Mouse (Mus musculus) 3T3-L1 (cell line): ENCODE measurements around the gene Carmil1.

Experiments used
- DNase-seq: peaks from one replicate; pipeline ENCODE4 v3.0.0-alpha.2; 2015; ENCODE audit warnings: low read depth, low spot score

The Carmil1 gene

GRCm38 (mm10) chr13:24048611-24049010 lies 232.0 kb downstream of the Carmil1 start:
- DNase-seq, result no peak

- DNase-seq, result no peak
These were observed 235.3 kb downstream of the Carmil1 start for GRCm38 (mm10) chr13:24045271-24045670.

DNA sequence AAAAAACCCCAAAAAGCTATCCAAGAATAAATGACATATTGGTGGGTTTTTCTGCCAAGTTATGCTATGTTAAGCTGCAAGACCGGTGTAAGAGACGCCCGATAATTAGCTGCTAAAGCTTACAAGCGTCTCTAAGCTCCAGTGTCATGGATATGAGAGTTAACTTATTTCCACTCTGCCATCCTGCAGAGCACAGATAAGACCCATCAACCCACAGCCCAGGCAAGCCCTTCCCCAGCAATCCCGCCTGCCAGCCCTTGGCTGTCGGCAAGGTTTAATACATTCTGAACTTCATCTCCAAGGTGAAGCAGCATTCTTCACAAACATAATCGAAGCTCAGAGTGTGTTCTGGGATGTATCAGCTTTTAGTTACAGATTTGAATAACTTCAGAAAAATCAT lies 240.4 kb downstream of the Carmil1 start:
- DNase-seq, result no peak

DNA sequence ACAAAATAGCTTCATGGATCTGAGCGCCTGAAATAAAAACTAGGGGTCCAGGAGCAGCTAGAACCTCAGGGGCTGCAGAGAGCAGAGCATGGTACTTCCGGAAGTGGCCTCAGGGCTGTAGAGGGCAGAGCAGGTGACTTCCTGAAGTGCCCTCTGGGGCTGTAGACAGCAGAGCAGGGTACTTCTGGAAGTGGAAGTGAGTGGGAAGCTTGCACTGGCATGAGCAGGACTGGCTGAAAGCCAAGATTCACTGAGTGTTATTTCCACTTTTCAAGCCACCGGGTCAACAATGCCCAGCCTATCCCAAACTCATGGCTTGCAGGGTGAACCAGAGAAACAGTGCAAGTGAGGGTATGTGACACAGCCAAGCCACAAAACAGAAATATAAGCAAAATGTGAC lies 243.1 kb downstream of the Carmil1 start:
- DNase-seq, result no peak

DNA sequence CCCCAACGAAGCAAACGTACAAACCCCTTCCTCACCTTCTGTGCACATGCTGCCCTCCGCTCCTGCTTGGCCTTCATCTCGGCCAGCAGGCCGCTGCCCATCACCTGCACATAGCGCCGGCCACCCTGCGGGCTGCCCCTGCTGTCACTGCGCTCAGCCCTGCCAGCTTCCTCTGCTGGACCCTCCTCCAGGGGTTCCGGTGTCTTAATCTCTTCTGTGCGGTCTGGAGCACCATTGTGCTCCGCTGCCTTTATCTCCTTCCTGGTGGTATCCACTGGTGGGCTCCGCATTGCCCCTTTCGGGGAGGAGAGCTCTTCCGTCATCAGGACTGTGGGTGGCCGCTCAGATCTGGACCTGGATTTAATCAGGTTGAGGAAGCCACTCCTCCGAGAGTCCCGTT lies 244.4 kb downstream of the Carmil1 start:
- no peak for DNase-seq

GRCm38 (mm10) chr13:24027191-24028170 lies 253.1 kb downstream of the Carmil1 start:
- peak; percentile 49 for DNase-seq

GRCm38 (mm10) chr13:24018515-24018914 lies 262.1 kb downstream of the Carmil1 start:
- DNase-seq, result peak; percentile 84

DNA sequence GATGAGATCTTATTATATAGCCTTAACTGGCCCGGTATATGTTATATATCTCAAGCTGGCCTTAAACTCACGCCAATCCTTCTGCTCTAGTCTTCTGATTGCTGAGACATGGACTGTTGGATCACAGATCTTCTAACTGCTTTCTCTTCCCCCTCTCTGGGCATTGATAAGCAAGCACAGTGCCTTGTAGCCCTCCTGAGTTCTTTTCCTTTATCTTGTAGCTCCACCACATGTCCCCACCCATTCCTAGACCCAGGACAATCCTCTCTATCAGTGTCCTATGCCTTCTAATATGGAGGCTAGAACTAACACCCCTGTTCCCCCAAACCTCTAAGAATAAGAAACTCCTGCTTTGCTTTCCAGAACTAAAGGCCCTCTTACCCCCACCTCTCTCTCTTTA lies 275.1 kb downstream of the Carmil1 start:
- DNase-seq, result no peak

DNA sequence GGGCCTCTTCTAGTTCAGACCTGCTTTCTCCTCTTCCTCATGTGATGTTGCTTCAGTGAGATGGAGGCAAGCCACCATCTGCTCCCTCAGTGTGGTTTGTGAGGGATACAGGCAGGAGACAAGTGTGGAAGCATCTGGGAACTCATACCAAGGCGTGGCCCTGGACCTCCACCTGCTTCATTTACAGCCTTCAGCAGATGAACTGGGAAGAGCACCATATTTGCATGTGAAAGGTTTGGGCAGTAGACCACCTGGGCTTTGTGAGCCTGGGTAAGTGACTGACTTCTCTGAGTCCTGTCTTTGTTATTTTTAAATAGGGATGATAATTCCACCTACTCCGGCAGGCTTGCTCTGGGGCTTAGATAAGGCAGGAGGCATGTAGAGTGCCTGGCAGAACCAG lies 278.8 kb downstream of the Carmil1 start:
- DNase-seq, result no peak

GRCm38 (mm10) chr13:24001081-24001480 lies 279.5 kb downstream of the Carmil1 start:
- no peak for DNase-seq

GRCm38 (mm10) chr13:23998826-23999225 lies 281.8 kb downstream of the Carmil1 start:
- DNase-seq, result no peak

DNA sequence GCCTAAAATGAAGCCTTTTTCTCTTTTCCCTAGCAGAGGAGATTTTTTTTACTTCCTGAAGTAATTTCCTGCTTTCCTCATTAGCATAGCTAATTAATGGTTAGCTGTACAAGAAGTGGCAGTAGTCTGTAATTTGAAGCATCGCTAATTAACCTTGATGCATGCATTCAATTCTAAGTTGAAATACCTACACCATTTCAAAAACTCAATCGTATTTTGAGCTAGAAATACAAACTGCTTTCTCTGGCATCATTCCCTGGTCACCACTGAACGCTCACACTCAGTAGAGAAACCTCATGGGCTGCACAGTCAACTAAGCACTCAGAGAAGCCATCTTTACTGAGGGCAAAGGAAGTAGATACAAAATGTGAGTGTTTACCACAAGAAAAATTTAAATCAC lies 285.8 kb downstream of the Carmil1 start:
- no peak for DNase-seq

- DNase-seq, result no peak
These were observed 286.6 kb downstream of the Carmil1 start for GRCm38 (mm10) chr13:23994024-23994423.

DNA sequence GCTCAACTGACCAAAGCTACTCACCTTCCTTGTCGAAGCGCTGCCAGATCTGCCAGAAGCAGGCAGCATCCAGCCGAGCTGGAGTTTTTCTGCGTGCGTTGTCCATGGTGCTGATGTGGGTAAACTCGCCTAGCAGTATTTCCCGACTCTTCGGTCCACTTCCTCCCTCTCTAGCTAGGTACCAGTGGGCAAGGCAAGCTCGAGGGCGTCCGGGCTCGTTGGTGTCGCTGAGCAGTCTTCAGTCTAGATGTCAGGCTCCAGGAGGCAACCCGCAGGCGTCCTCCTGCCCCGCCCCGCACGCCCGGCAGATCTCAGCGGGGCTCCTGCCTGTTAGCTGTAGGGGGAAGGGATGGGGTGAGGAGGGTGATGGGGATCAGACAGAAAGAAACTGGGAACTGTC lies 289.7 kb downstream of the Carmil1 start, which contains the start of gene Scgn:
Gene Scgn (minus strand): TSS at position 287 of the 400 bp plus-strand sequence.
- peak; percentile 68 for DNase-seq

DNA sequence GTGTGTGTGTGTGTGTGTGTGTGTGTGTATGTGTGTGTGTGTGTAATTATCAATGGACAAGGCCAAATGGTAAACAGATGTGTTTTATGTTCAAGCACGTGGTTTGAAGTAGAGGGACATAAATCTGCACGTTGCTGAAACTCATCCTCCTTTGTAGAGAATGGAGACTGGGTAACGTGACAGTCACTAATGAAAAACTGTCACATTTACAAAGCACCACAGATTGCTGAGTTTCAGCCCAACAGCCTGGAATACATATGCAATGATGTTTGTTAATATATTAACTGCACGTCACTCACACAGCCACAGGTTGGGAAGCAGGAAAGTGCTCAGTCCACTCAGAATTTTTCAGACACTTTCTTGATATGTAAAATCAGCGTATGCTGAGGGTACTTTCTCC lies 290.1 kb downstream of the Carmil1 start:
- DNase-seq, result no peak

- DNase-seq, result no peak
These were observed 295.5 kb downstream of the Carmil1 start for GRCm38 (mm10) chr13:23985130-23985529.

- peak; percentile 54 for DNase-seq
These were observed 308.3 kb downstream of the Carmil1 start for GRCm38 (mm10) chr13:23972271-23972670.

- DNase-seq, result no peak
These were observed 308.7 kb downstream of the Carmil1 start for GRCm38 (mm10) chr13:23971870-23972269.

- DNase-seq, result no peak
These were observed 315.7 kb downstream of the Carmil1 start for GRCm38 (mm10) chr13:23964909-23965308.
